Mouse (Mus musculus) kidney, embryonic 14.5 days (tissue): Measurements from ENCODE around the gene Oxnad1. TPM values are rescaled to one million over a fixed set of nuclear protein-coding genes. Genes with fewer than 3 reads are reported as not detected.
A peak's percentile ranks its signal among the peaks of the same experiment; 100 is the strongest.
"Not testable (repeated sequence)": the region's sequence is repeated elsewhere in the genome, so short reads cannot be mapped to it uniquely, and the experiment has no call there.

Experiments used
- ATAC-seq: fragments of 200-750 bp; cut with Nextera tagmentation; 2 replicates; pipeline ENCODE4 v1.8.0; 2017; ENCODE audit warnings: moderate number of reproducible peaks, mild to moderate bottlenecking, moderate TSS enrichment, moderate library complexity; ENCODE audit not compliant: low FRiP score, low TSS enrichment
- H3K27ac ChIP-seq: fragments of 300-500 bp; sonication (generic); 2 replicates; pipeline ENCODE4 v1.5.1; 2014; ENCODE audit warnings: low read depth, mild to moderate bottlenecking, low read length, moderate library complexity, mixed read lengths
- H3K27me3 ChIP-seq: fragments of 300-500 bp; sonication (generic); 2 replicates; pipeline ENCODE4 v1.6.1; 2014; ENCODE audit warnings: mild to moderate bottlenecking, low read length; ENCODE audit not compliant: control insufficient read depth, insufficient read depth
- H3K36me3 ChIP-seq: fragments of 300-500 bp; sonication (generic); 2 replicates; pipeline ENCODE4 v1.6.1; 2014; ENCODE audit warnings: low read length, mixed read lengths; ENCODE audit not compliant: control insufficient read depth, insufficient read depth
- H3K4me1 ChIP-seq: fragments of 300-500 bp; sonication (generic); 2 replicates; pipeline ENCODE4 v1.6.1; 2014; ENCODE audit warnings: low read length, mixed read lengths; ENCODE audit not compliant: control insufficient read depth, insufficient read depth
- H3K4me2 ChIP-seq: fragments of 300-500 bp; sonication (generic); replicated peaks from 2 replicates; pipeline ENCODE4 v1.6.1; 2014; ENCODE audit warnings: low read depth, mild to moderate bottlenecking, low read length
- H3K4me3 ChIP-seq: fragments of 300-500 bp; sonication (generic); 2 replicates; pipeline ENCODE4 v1.5.1; 2014; ENCODE audit warnings: mild to moderate bottlenecking, low read length
- H3K9ac ChIP-seq: fragments of 300-500 bp; sonication (generic); 2 replicates; pipeline ENCODE4 v1.6.1; 2014; ENCODE audit warnings: low read depth, mild to moderate bottlenecking, low read length, moderate library complexity
- H3K9me3 ChIP-seq: fragments of 300-500 bp; sonication (generic); 2 replicates; pipeline ENCODE4 v1.6.1; 2016; ENCODE audit warnings: low read length; ENCODE audit not compliant: control insufficient read depth
- WGBS: fragments of 180-500 bp; shearing (Covaris S2); extraction: QIAGEN DNeasy Blood & Tissue Kit; methylation state at CpG from one replicate; pipeline ENCODE4 v1.1.7; 2014; 5-methylcytosine and 5-hydroxymethylcytosine counted together
- polyA plus RNA-seq: library from polyadenylated mRNA; unstranded; fragments of >200 nt; fragmentation: Nextera tagmentation; extraction: Ambion mirVana; gene quantifications from 2 replicates; pipeline ENCODE4 v1.2.1, GENCODE M21; 2014

Gene Oxnad1
- polyA plus RNA-seq, 1 experiment from 2014 or later: 33.6 TPM

- 58% methylated on average over 5 of the region's 5 CpGs for WGBS
- H3K4me1 ChIP-seq: peaks cover 6% of the 10 kb centered on the region
- no peak overlapping the region for H3K9ac ChIP-seq
- no peak for ATAC-seq
- peaks cover 78% of the 10 kb centered on the region for H3K36me3 ChIP-seq
- H3K27ac ChIP-seq: peak overlapping the region; percentile 44; the same call in 1 of the 2 replicates
- no peak overlapping the region for H3K4me3 ChIP-seq
- no peaks in the 10 kb centered on the region for H3K9me3 ChIP-seq
- no peak overlapping the region for H3K4me2 ChIP-seq
- no peaks in the 10 kb centered on the region for H3K27me3 ChIP-seq
Observed at GRCm38 (mm10) chr14:32095646-32096045, 10.5 kb downstream of the Oxnad1 start.

GRCm38 (mm10) chr14:32096740-32097139 is 11.6 kb downstream of the Oxnad1 start:
- ATAC-seq: peak; percentile 77; the same call in 1 of the 2 replicates
- H3K27me3 ChIP-seq: no peaks in the 10 kb centered on the region
- 33% methylated on average over 5 of the region's 5 CpGs for WGBS
- peaks cover 82% of the 10 kb centered on the region for H3K36me3 ChIP-seq
- no peaks in the 10 kb centered on the region for H3K4me1 ChIP-seq
- no peak overlapping the region for H3K4me3 ChIP-seq
- no peaks in the 10 kb centered on the region for H3K9me3 ChIP-seq
- H3K27ac ChIP-seq: 0 out of 2 replicates have a peak overlapping the region, but pooled peaks have one; percentile 2
- no peak overlapping the region for H3K9ac ChIP-seq
- no peak overlapping the region for H3K4me2 ChIP-seq

DNA sequence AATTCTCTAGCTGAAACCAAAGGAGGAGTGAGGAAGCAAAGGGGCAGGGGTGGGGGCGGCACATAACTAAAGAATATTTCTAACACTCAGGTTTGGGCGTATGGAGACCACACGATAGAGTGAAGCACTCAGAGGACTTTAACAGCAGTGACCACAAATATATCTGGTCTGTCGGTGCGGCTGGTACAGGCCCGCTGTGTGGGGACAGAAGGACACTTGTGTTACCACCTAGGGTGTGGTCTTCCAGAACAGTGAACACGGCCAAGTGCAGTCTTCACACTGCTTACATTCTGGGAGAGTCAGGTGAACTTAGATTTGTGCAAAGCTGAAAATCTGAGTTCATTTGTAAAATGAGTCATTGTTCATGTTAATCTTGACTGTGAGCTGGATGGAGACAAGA is 12.5 kb downstream of the Oxnad1 start:
- no peak overlapping the region for H3K4me3 ChIP-seq
- no peaks in the 10 kb centered on the region for H3K27me3 ChIP-seq
- H3K4me2 ChIP-seq: no peak overlapping the region
- 80% methylated on average over 7 of the region's 7 CpGs for WGBS
- no peak overlapping the region for H3K27ac ChIP-seq
- no peak overlapping the region for H3K9ac ChIP-seq
- no peaks in the 10 kb centered on the region for H3K4me1 ChIP-seq
- ATAC-seq: no peak
- peaks cover 85% of the 10 kb centered on the region for H3K36me3 ChIP-seq
- no peaks in the 10 kb centered on the region for H3K9me3 ChIP-seq

GRCm38 (mm10) chr14:32098951-32099350 is 13.8 kb downstream of the Oxnad1 start:
- H3K4me3 ChIP-seq: no peak overlapping the region
- no peak overlapping the region for H3K4me2 ChIP-seq
- no peak for ATAC-seq
- no peaks in the 10 kb centered on the region for H3K4me1 ChIP-seq
- H3K27me3 ChIP-seq: no peaks in the 10 kb centered on the region
- no peak overlapping the region for H3K9ac ChIP-seq
- H3K9me3 ChIP-seq: no peaks in the 10 kb centered on the region
- no peak overlapping the region for H3K27ac ChIP-seq
- 80% methylated on average over 3 of the region's 3 CpGs for WGBS
- peaks cover 74% of the 10 kb centered on the region for H3K36me3 ChIP-seq

DNA sequence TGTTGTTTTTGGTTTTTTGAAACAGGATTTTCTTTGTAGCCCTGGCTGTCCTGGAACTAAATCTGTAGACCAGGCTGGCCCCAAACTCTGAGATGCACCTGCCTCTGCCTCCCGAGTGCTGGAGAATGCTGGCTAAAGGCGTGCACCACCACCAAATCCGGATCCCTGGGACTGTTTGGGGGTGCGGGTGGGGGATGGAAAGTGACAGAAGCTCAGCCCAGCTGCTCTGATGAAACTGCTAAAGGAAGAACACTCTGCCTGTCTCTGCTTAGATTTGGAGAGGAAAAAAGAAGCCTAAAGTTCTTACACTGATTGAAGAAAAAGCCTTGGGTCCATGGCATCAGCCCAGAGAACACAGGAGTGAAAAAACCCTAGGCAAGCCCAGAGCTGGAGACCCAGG is 18.4 kb downstream of the Oxnad1 start:
- Histone ChIP-seq H3K4me2 (no peak overlapping the region), H3K9ac (no peak overlapping the region), H3K9me3 (no peaks in the 10 kb centered on the region), H3K27me3 (no peaks in the 10 kb centered on the region), H3K36me3 (peaks cover 35% of the 10 kb centered on the region), H3K27ac (no peak overlapping the region), H3K4me3 (no peak overlapping the region), H3K4me1 (0 out of 2 replicates have a peak, but pooled peaks cover 4% of the 10 kb centered on the region)
- WGBS: 85% methylated on average over 4 of the region's 4 CpGs
- ATAC-seq: no peak

DNA sequence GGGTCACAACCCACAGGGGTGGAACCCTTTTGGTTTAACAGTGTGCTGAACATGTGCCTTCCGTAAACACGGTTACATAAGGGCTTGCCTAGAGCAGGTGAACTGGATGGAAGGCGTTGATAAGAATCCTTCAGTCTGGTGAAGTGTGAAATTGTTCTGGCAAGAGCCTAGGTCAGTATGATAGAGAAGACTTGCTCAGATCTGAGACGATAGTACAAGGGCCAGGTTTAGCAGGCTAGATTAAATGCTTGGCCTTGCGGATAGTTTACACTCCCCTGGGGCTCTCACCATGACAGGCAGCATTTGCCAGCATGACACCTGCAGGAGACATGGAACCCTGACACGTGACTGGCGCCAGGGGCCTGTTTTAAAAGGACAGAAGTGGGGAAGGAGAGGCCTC is 20.5 kb downstream of the Oxnad1 start:
- 51% methylated on average over 7 of the region's 7 CpGs for WGBS
- ATAC-seq: 0 out of 2 replicates have a peak, but pooled peaks have one; percentile 24
- no peak overlapping the region for H3K4me2 ChIP-seq
- H3K4me1 ChIP-seq: 0 out of 2 replicates have a peak, but pooled peaks cover 4% of the 10 kb centered on the region
- H3K27ac ChIP-seq: peak overlapping the region; percentile 24; the same call in 1 of the 2 replicates
- no peak overlapping the region for H3K4me3 ChIP-seq
- H3K36me3 ChIP-seq: peaks cover 15% of the 10 kb centered on the region
- H3K9ac ChIP-seq: no peak overlapping the region
- H3K27me3 ChIP-seq: no peaks in the 10 kb centered on the region
- no peaks in the 10 kb centered on the region for H3K9me3 ChIP-seq

GRCm38 (mm10) chr14:32106911-32107310 is 21.7 kb downstream of the Oxnad1 start:
- no peak for ATAC-seq
- H3K27ac ChIP-seq: no peak overlapping the region
- WGBS: 94% methylated on average over 4 of the region's 4 CpGs
- H3K4me2 ChIP-seq: no peak overlapping the region
- peaks cover 10% of the 10 kb centered on the region for H3K36me3 ChIP-seq
- H3K9ac ChIP-seq: no peak overlapping the region
- no peaks in the 10 kb centered on the region for H3K27me3 ChIP-seq
- H3K9me3 ChIP-seq: no peaks in the 10 kb centered on the region
- no peak overlapping the region for H3K4me3 ChIP-seq
- 0 out of 2 replicates have a peak, but pooled peaks cover 4% of the 10 kb centered on the region for H3K4me1 ChIP-seq

GRCm38 (mm10) chr14:32112124-32112523 is 26.9 kb downstream of the Oxnad1 start:
- not testable (repeated sequence) for ATAC-seq
- WGBS: 94% methylated on average over 10 of the region's 10 CpGs

GRCm38 (mm10) chr14:32120940-32121919 is 36.1 kb downstream of the Oxnad1 start:
- Histone ChIP-seq H3K27ac (peak overlapping the region; percentile 55; the same call in 1 of the 2 replicates), H3K9me3 (no peaks in the 10 kb centered on the region), H3K36me3 (no peaks in the 10 kb centered on the region), H3K4me3 (no peak overlapping the region), H3K4me2 (0 out of 2 replicates have a peak overlapping the region, but pooled peaks have one; percentile 10), H3K27me3 (no peaks in the 10 kb centered on the region), H3K9ac (no peak overlapping the region), H3K4me1 (peaks cover 9% of the 10 kb centered on the region; the same call in 1 of the 2 replicates)
- 24% methylated on average over 11 of the region's 11 CpGs for WGBS
- peak; percentile 75 for ATAC-seq

More at GRCm38 (mm10) chr14:32112124-32112523, 26.9 kb downstream of the Oxnad1 start:
- not testable (repeated sequence) for H3K9me3 ChIP-seq, H3K36me3 ChIP-seq, H3K4me1 ChIP-seq, H3K27me3 ChIP-seq, H3K4me3 ChIP-seq, H3K9ac ChIP-seq, H3K4me2 ChIP-seq, H3K27ac ChIP-seq
